Mouse (Mus musculus): Measurements from ENCODE around the gene Gfod2. TPM values are rescaled to one million over a fixed set of nuclear protein-coding genes. Genes with fewer than 3 reads are reported as not detected.
A peak's percentile ranks its signal among the peaks of the same experiment; 100 is the strongest.

Gene Gfod2
- polyA plus RNA-seq, 1 experiment from 2014 or later = 68.1 TPM

DNA sequence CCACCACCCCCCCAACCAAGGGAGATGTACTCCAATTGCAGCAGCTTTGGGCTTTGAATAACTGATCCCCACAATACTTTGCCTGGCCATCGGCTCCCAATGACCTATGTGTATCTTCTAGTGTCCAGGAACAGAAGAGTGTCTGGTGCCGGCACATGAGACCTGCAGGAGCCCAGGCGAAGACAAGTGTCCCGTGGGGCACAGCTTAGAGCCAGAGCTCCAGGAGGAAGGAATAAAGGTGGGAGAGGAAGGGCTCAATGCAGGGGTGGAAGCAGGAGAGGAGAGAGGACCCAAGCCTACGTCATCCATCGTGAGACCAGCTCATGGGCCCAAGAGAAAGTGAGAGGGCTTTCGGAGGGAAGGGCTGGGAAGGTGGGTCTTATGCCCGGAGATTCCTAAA, 49.8 kb downstream of the Gfod2 start:
- no peak overlapping the region for H3K9ac ChIP-seq
- peaks cover 21% of the 10 kb centered on the region for H3K4me1 ChIP-seq
- H3K4me2 ChIP-seq (replicated peaks) = no peak overlapping the region
- no peak for ATAC-seq (ENCODE audit: low FRiP score)
- H3K9me3 ChIP-seq (replicated peaks) = no peaks in the 10 kb centered on the region
- no peak overlapping the region for H3K4me3 ChIP-seq
- no peaks in the 10 kb centered on the region for H3K27me3 ChIP-seq
- WGBS = 92% methylated on average over 8 of the region's 8 CpGs
- no peak overlapping the region for H3K27ac ChIP-seq
- peaks cover 8% of the 10 kb centered on the region for H3K36me3 ChIP-seq

DNA sequence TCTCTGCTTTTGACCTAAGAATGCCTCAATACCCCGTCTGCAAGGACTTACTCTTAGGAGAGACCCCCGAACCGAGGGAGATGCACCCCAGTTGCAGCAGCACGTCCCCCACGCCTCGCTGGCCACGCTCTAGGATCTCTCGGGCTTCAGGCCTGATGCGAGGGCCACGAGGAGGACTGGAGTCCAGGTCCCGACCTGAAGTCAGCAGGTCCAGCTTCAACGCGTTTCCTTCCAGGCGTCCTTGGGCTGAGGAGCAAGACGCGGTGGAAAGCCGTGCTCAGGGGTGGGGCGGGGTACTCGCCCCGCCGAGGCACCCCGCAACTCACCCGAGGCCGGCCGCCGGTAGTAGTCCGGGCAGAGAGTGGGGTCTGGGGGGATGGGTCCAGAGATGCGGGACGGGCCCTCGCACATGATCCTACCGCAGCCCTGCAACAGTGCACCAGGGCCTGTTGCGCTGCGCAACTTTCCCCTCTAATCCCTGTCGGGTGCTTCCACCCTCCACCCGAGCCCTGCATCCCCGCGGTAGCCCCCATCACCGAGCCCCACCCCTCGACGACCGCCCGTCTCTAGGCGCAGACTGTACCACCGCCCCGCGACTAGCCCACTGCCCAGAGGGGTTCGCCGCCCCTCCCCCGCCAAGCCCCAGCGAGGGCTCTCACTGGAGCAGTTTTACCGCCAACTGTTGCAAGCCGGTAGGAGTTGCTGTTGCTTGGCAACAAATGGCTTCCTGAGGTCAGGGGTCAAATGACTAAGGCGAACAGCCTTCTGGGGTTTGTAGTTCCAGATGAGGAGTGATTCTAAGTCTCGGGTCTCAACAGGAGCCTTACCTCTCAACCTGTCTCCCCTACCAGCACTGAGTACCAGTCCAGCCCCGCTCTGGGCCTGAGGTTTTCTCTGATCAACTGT, 50.7 kb downstream of the Gfod2 start, which contains the start of the genes 4933405L10Rik and Enkd1:
TSS of gene 4933405L10Rik (plus strand) at position 158 of the 906 bp plus-strand sequence.
TSS of gene Enkd1 (minus strand) at position 713 of the 906 bp plus-strand sequence.
- Histone ChIP-seq H3K27me3 (no peaks in the 10 kb centered on the region), H3K9me3 (replicated peaks) (no peaks in the 10 kb centered on the region), H3K9ac (peak within 1 kb of the TSS; percentile 74), H3K4me1 (peaks cover 21% of the 10 kb centered on the region), H3K4me2 (replicated peaks) (peak within 1 kb of the TSS; percentile 95), H3K36me3 (peaks cover 17% of the 10 kb centered on the region), H3K27ac (peak within 1 kb of the TSS; percentile 18; the same call in 1 of the 2 replicates), H3K4me3 (peak within 1 kb of the TSS; percentile 69)
- under 1% methylated on average over 55 of the region's 55 CpGs for WGBS
- ATAC-seq (ENCODE audit: low FRiP score) = peak; percentile 80

DNA sequence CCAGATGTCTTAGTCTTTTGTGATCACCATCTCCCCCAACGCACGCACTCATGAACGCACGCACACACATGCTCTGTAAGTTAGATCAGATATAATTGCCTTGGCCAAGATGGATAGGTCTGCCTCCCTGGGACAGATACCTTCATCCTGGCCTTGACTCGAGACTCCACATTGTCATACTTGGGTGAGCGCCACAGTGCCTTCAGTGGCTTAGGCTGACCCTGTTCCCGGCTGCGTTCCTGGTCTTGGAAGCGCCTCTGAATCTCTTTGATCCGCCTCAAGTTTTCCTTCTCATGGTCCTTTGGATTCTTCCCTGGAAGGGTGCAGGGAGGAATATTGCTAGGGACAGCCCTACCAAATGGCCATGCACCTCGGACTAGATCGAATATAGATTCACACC, 52.0 kb downstream of the Gfod2 start:
- Histone ChIP-seq H3K9me3 (replicated peaks) (no peaks in the 10 kb centered on the region), H3K4me3 (peak overlapping the region; percentile 69; the same call in 1 of the 2 replicates), H3K9ac (no peak overlapping the region), H3K4me1 (peaks cover 31% of the 10 kb centered on the region), H3K27me3 (no peaks in the 10 kb centered on the region), H3K4me2 (replicated peaks) (peak overlapping the region; percentile 95), H3K27ac (no peak overlapping the region), H3K36me3 (peaks cover 17% of the 10 kb centered on the region)
- no peak for ATAC-seq (ENCODE audit: low FRiP score)
- WGBS = 75% methylated on average over 12 of the region's 12 CpGs

DNA sequence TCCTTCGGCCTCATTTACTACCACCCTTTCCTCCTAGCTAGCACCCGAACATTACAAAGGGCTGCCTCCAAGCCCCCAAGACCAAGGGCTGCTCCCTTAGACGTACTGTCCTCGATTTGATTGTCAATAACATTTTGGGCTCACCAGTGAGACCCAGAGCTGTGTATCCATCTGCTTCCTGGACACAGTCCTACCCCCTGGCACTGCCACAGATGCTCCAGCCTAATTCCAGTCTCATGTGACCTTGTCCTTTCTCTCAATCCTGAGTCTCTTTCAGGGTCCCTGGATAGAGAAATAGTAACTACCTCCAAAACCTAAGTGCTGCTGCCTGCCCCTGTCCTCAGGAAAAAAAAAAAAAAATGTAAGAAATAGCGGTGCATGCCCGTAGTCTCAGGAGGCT, 53.5 kb downstream of the Gfod2 start:
- Histone ChIP-seq H3K9me3 (replicated peaks) (no peaks in the 10 kb centered on the region), H3K27ac (no peak overlapping the region), H3K9ac (no peak overlapping the region), H3K27me3 (no peaks in the 10 kb centered on the region), H3K4me2 (replicated peaks) (no peak overlapping the region), H3K4me3 (no peak overlapping the region), H3K36me3 (peaks cover 17% of the 10 kb centered on the region), H3K4me1 (peaks cover 37% of the 10 kb centered on the region)
- no peak for ATAC-seq (ENCODE audit: low FRiP score)
- WGBS = 88% methylated on average over 6 of the region's 6 CpGs

DNA sequence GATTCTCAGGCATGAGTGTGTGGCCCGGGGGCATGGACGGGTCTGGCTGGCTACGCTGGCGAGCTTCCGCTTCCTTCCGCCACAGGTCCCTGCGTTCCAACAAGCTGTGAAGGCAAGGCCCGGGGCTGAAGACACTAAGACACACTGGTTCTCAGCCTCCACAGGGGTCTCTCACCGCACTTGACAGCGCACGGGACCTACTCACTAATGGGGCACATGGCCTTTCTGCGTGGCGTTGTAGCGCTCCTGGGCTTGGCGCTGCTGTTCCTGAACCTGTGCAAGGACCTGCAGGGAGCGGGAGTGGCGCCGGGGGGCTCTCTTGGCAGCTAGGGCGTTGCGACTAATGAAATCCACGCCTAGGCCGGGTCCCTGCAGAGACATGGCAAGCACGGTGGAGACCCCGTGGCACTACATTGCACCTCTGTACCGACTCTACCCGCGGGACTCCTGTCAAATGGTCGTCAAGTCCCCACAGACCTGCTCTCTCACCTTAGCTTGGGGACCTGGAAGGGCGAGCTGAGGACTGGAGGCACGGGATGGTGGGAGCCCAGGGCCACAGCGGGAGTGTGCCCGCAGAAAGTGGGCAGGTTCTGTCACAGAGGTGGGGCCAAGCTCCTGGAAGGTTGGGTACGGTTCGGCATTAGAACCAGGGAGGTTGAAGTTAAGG, 54.2 kb downstream of the Gfod2 start:
- no peak for ATAC-seq (ENCODE audit: low FRiP score)
- no peaks in the 10 kb centered on the region for H3K27me3 ChIP-seq
- H3K4me3 ChIP-seq = no peak overlapping the region
- H3K4me2 ChIP-seq (replicated peaks) = no peak overlapping the region
- H3K9ac ChIP-seq = no peak overlapping the region
- 94% methylated on average over 34 of the region's 34 CpGs for WGBS
- no peaks in the 10 kb centered on the region for H3K9me3 ChIP-seq (replicated peaks)
- peaks cover 43% of the 10 kb centered on the region for H3K4me1 ChIP-seq
- peaks cover 22% of the 10 kb centered on the region for H3K36me3 ChIP-seq
- no peak overlapping the region for H3K27ac ChIP-seq

DNA sequence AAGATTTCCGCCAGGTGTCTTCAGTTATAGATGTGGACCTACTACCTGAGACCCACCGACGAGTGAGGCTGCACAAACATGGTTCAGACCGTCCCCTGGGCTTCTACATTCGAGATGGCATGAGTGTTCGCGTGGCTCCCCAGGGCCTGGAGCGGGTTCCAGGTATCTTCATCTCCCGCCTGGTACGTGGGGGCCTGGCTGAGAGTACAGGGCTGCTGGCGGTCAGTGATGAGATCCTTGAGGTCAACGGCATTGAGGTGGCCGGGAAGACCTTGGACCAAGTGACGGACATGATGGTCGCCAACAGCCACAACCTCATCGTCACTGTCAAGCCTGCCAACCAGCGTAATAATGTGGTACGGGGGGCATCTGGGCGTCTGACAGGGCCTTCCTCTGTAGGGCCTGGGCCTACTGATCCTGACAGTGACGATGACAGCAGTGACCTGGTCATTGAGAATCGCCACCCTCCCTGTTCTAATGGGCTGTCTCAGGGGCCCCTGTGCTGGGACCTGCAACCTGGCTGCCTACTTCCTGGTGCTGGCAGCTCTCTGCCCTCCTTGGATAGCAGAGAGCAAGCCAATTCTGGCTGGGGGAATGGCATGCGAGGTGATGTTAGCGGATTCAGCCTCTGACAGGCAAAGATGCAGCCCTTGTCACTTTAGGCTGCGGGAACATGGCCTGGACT, 55.6 kb downstream of the Gfod2 start:
- H3K9me3 ChIP-seq (replicated peaks) = no peaks in the 10 kb centered on the region
- H3K4me2 ChIP-seq (replicated peaks) = no peak overlapping the region
- peaks cover 33% of the 10 kb centered on the region for H3K36me3 ChIP-seq
- H3K27me3 ChIP-seq = no peaks in the 10 kb centered on the region
- no peak overlapping the region for H3K9ac ChIP-seq
- no peak for ATAC-seq (ENCODE audit: low FRiP score)
- H3K27ac ChIP-seq = no peak overlapping the region
- peaks cover 40% of the 10 kb centered on the region for H3K4me1 ChIP-seq
- WGBS = 92% methylated on average over 24 of the region's 24 CpGs
- no peak overlapping the region for H3K4me3 ChIP-seq

DNA sequence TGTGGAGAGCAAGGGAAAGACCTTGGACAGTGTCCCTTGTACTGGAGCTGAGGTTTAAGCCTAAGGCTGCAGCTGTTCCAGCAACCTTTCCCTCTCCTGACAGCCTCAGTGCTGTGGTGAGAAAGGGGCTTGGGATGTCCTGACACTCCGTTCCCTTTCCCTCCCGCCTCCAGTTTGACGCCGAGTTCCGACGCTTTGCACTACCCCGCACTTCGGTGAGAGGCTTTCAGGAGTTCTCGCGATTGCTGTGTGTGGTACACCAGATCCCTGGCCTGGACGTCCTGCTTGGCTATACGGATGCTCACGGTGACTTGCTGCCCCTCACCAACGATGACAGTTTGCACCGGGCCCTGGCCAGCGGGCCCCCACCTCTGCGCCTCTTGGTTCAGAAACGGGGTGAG, 56.5 kb downstream of the Gfod2 start:
- Histone ChIP-seq H3K9me3 (replicated peaks) (no peaks in the 10 kb centered on the region), H3K4me3 (peak overlapping the region; percentile 54), H3K4me1 (peaks cover 31% of the 10 kb centered on the region), H3K27me3 (no peaks in the 10 kb centered on the region), H3K27ac (peak overlapping the region; percentile 92), H3K36me3 (peaks cover 42% of the 10 kb centered on the region), H3K4me2 (replicated peaks) (peak overlapping the region; percentile 90), H3K9ac (peak overlapping the region; percentile 73)
- 42% methylated on average over 18 of the region's 18 CpGs for WGBS
- peak; percentile 21 for ATAC-seq (ENCODE audit: low FRiP score)

DNA sequence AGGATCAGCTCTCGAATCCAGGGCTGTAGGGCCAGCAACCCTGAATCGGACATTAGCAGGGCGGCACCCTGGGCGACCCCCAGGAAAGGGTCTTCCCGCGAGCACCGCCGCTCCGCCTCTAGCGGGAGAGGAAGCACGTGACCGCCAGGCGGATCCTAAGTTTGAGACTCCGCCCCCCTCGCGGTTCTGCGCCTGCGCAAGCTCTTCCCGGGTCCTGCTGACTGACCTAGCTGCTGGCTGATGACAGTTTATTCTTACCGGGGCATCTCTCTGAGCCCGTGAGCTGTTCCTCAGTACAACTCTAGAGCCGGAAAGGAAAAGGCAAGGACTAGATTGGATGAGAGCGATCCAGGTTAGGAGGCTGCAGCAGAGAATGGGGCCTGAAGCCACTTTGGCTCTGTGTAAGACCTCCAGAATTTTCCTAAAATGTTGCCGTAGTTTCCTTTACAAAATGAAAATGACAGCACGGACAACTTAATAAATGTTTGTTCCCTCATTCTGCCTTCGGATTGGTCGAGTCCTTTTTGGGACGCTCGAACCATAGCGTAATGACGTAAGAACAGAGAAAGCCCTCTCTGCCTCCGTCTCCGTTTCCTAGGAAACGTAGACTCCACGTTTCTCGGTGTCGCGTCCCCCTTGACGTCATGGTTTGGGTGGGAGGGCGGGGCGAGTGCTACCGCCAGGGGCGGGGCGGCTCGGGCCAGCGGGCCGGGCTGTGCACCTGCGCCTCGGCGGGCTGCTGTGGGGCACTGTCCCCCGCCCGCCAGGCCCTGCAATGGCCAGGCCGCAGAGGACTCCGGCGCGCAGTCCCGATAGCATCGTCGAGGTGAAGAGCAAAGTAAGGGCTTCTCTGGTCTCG, 57.3 kb downstream of the Gfod2 start, which contains the start of the genes Acd and Pard6a:
TSS of gene Acd (minus strand) at position 137 of the 859 bp plus-strand sequence.
TSS of gene Pard6a (plus strand) at position 183 of the 859 bp plus-strand sequence.
- Histone ChIP-seq H3K36me3 (peaks cover 50% of the 10 kb centered on the region), H3K4me2 (replicated peaks) (peak within 1 kb of the TSS; percentile 90), H3K27ac (peak within 1 kb of the TSS; percentile 92), H3K4me1 (peaks cover 23% of the 10 kb centered on the region), H3K9me3 (replicated peaks) (no peaks in the 10 kb centered on the region), H3K4me3 (peak within 1 kb of the TSS; percentile 54), H3K9ac (peak within 1 kb of the TSS; percentile 73), H3K27me3 (no peaks in the 10 kb centered on the region)
- ATAC-seq (ENCODE audit: low FRiP score) = peak; percentile 81
- under 1% methylated on average over 60 of the region's 60 CpGs for WGBS

DNA sequence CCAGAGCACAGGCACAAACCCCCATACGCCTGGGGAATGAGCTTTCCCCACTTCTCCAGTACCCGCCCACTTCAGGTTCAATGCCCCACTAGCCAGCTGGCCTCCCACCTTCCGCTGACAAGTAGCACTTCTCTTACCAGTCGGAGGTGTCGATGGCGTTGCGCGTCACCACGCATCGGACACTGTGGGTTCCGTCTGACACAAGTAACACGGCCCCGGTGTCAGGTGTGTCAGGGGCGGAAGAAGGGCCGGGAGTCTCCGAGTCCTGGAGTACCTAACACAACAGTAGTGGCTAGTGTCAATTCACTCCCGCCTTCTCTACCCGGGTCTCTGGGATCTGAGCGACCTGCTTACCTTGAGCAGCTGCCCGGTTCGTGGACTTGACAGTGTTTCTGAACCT, 57.9 kb downstream of the Gfod2 start:
- Histone ChIP-seq H3K27ac (peak overlapping the region; percentile 92), H3K9me3 (replicated peaks) (no peaks in the 10 kb centered on the region), H3K36me3 (peaks cover 53% of the 10 kb centered on the region), H3K9ac (peak overlapping the region; percentile 73), H3K27me3 (no peaks in the 10 kb centered on the region), H3K4me2 (replicated peaks) (peak overlapping the region; percentile 90), H3K4me3 (peak overlapping the region; percentile 54), H3K4me1 (peaks cover 23% of the 10 kb centered on the region)
- ATAC-seq (ENCODE audit: low FRiP score) = peak; percentile 64
- under 1% methylated on average over 21 of the region's 21 CpGs for WGBS

DNA sequence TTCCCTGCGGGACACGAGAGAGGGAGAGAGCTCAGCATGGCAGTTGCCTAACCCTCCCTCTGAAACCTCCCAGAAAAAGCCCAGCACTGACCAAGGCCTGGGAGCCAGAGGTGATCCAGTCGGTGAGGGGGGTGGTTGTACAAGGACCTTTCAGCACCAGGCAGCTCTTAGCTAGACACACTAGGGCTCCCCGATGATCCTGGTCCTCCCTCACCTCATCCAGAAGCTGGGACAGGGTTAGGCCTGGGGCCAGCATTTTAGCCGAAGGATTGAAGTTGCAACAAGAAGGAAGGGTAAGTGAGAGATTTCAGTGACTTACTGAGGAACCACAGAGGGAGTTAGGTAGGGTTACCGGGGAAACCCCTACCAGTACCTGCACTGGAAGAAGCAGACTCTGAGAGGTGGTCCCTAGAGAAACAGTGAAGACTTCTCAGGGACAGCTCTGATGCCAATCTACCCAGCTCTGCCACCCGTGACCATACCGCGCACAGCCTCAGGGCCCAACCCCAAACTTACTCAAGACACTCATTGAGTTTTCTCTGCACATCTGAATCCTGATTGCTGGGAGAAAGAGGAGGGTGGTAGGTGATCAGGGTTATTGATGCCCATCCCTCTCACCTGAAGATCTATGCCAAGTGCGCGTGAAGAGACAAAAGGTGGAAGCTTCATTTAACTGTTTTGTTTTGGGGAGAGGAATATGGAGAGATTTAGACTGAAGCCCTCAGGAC, 58.8 kb downstream of the Gfod2 start:
- Histone ChIP-seq H3K27ac (no peak overlapping the region), H3K9ac (peak overlapping the region; percentile 73), H3K36me3 (peaks cover 53% of the 10 kb centered on the region), H3K27me3 (no peaks in the 10 kb centered on the region), H3K4me3 (peak overlapping the region; percentile 54), H3K4me2 (replicated peaks) (peak overlapping the region; percentile 90), H3K9me3 (replicated peaks) (no peaks in the 10 kb centered on the region), H3K4me1 (peaks cover 32% of the 10 kb centered on the region)
- WGBS = 96% methylated on average over 11 of the region's 11 CpGs
- ATAC-seq (ENCODE audit: low FRiP score) = no peak

DNA sequence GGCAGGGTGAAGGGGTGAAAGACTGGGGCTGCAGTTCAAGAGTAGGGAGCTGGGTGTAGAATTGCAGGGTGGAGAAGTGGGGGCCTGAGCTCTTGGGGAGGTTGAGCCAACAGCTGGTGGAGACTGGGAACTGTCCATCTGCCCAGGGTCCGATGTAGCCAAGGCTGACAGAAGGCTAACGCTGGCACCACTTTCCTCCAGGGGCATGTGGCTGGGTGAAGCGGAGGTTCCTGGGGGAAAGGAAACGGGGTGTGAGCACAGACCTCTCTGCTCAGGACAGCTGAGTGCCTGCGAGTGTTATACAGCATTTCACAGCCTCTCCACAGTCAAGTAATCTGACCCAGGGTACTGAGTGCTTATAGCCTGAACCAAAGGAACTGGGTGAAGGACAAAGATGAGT, 59.7 kb downstream of the Gfod2 start:
- Histone ChIP-seq H3K9me3 (replicated peaks) (no peaks in the 10 kb centered on the region), H3K27ac (no peak overlapping the region), H3K4me3 (no peak overlapping the region), H3K4me1 (peaks cover 41% of the 10 kb centered on the region), H3K36me3 (peaks cover 45% of the 10 kb centered on the region), H3K4me2 (replicated peaks) (no peak overlapping the region), H3K9ac (no peak overlapping the region), H3K27me3 (no peaks in the 10 kb centered on the region)
- WGBS = 94% methylated on average over 5 of the region's 5 CpGs
- no peak for ATAC-seq (ENCODE audit: low FRiP score)
